Mouse (Mus musculus): Measurements from ENCODE around the gene Rorb.

DNA sequence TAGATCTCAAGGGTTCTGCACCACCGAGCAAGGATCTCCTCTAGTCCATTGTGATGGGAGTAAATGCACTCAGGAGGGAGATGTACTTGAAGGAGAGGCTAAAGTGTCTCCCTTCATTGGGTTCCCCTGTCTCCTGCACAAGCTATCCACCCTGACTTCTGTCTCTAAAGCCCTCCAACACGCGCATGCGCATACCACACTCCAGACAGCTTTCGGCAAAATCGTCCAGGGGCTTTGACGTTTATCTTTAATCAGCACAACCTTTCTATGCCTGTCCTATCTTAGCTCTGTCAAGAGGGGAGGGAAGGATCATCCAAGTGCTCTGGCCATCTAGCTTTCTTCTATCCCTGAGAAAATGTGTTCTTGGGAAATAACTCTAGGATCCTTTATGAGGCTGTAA, 21.6 kb downstream of the Rorb start:
- TF ChIP-seq CTCF (IDR thresholded peaks at IDR 0.05; ENCODE audit: extremely low read depth, insufficient read depth, low read length) (no peak), POLR2A (IDR thresholded peaks at IDR 0.05; ENCODE audit: extremely low read depth, insufficient read depth, low read length) (no peak)
